Mouse (Mus musculus): ENCODE results near the gene Slain1.

- TF ChIP-seq CTCF (IDR thresholded peaks at IDR 0.05; ENCODE audit: low read depth), result no peak
- no peak for TF ChIP-seq EP300 (IDR thresholded peaks at IDR 0.05; ENCODE audit: low read depth)
Measured at GRCm38 (mm10) chr14:103648623-103649255, 1.3 kb upstream of the Slain1 start.
